Mouse (Mus musculus): ENCODE measurements around the gene Prpf4.

GRCm38 (mm10) chr4:62409615-62410014, 1.0 kb downstream of the Prpf4 start:
- TF ChIP-seq CTCF (IDR thresholded peaks at IDR 0.05; ENCODE audit: low read depth), result no peak
- TF ChIP-seq EP300 (IDR thresholded peaks at IDR 0.05; ENCODE audit: low read depth), result no peak
